Comparison of ENCODE assay signal across 8 mouse cellular contexts in genomic region chr12:57196608-57197362, GRCm38 (mm10). TPM values are rescaled to one million over a fixed set of nuclear protein-coding genes. Genes with fewer than 3 reads are reported as not detected.
DNase-seq lines count a peak whose midpoint lies in the region; ATAC-seq and TF ChIP-seq lines count a peak whose summit lies in the region.

No protein-coding gene starts in this region.

- peak overlapping the region; percentile 49 for H3K4me3 ChIP-seq in forebrain, embryonic 13.5 days
- peak overlapping the region; percentile 52 for H3K4me3 ChIP-seq in limb, embryonic 12.5 days (replicated peaks)
- peak overlapping the region; percentile 50 for H3K4me3 ChIP-seq in midbrain, embryonic 12.5 days
- peak overlapping the region; percentile 48 for H3K4me3 ChIP-seq in stomach, postnatal 0 days (ENCODE audit: low read depth, low read length)

- peaks cover 14% of the 10 kb centered on the region for H3K4me1 ChIP-seq in forebrain, embryonic 13.5 days
- no peaks in the 10 kb centered on the region; the same call in 1 of the 2 replicates for H3K4me1 ChIP-seq in limb, embryonic 12.5 days (replicated peaks)
- H3K4me1 ChIP-seq in midbrain, embryonic 12.5 days = peaks cover 12% of the 10 kb centered on the region; the same call in 1 of the 2 replicates
- no peaks in the 10 kb centered on the region for H3K4me1 ChIP-seq in stomach, postnatal 0 days (replicated peaks; ENCODE audit: control insufficient read depth, insufficient read depth)

- peak overlapping the region; percentile 61 for H3K9ac ChIP-seq in forebrain, embryonic 13.5 days
- peak overlapping the region; percentile 61 for H3K9ac ChIP-seq in limb, embryonic 12.5 days (replicated peaks)
- peak overlapping the region; percentile 51 for H3K9ac ChIP-seq in midbrain, embryonic 12.5 days (replicated peaks)
- peak overlapping the region; percentile 60 for H3K9ac ChIP-seq in stomach, postnatal 0 days (ENCODE audit: low read length)

- no peak for DNase-seq in cerebellum, adult 8-10 months
- DNase-seq in adrenal gland, postnatal 36 days = peak; percentile 49 to 52
- DNase-seq in stomach, postnatal 0 days (ENCODE audit: low spot score) = peak; percentile 53

- H3K36me3 ChIP-seq in forebrain, embryonic 13.5 days (ENCODE audit: poor library complexity, severe bottlenecking) = no peaks in the 10 kb centered on the region
- no peaks in the 10 kb centered on the region for H3K36me3 ChIP-seq in limb, embryonic 12.5 days
- H3K36me3 ChIP-seq in midbrain, embryonic 12.5 days = no peaks in the 10 kb centered on the region
- no peaks in the 10 kb centered on the region for H3K36me3 ChIP-seq in stomach, postnatal 0 days (ENCODE audit: control insufficient read depth, insufficient read depth, low read length)

- TF ChIP-seq EP300 in stomach, postnatal 0 days (optimal IDR thresholded peaks at IDR 0.05) = no peak

- no peaks in the 10 kb centered on the region for H3K9me3 ChIP-seq in forebrain, embryonic 13.5 days (replicated peaks)
- no peaks in the 10 kb centered on the region for H3K9me3 ChIP-seq in limb, embryonic 12.5 days
- no peaks in the 10 kb centered on the region for H3K9me3 ChIP-seq in midbrain, embryonic 12.5 days
- H3K9me3 ChIP-seq in stomach, postnatal 0 days (ENCODE audit: control insufficient read depth, low read length) = no peaks in the 10 kb centered on the region

- TF ChIP-seq CTCF in stomach, postnatal 0 days (IDR thresholded peaks at IDR 0.05; ENCODE audit: low read depth) = no peak

- peak overlapping the region; percentile 81 for H3K4me2 ChIP-seq in forebrain, embryonic 13.5 days
- peak overlapping the region; percentile 79 for H3K4me2 ChIP-seq in limb, embryonic 12.5 days
- peak overlapping the region; percentile 82 for H3K4me2 ChIP-seq in midbrain, embryonic 12.5 days (replicated peaks)
- H3K4me2 ChIP-seq in stomach, postnatal 0 days (replicated peaks; ENCODE audit: low read depth) = peak overlapping the region; percentile 96

- ATAC-seq in cerebellum, adult (ENCODE audit: insufficient number of reproducible peaks, low FRiP score, low TSS enrichment) = 0 out of 2 replicates have a peak, but pooled peaks have one; percentile 49
- ATAC-seq in forebrain, embryonic 13.5 days = peak; percentile 57
- peak; percentile 53 to 60 for ATAC-seq in hematopoietic stem cell, adult 5-6 weeks (replicated peaks in 1 of 2; ENCODE audit: insufficient read depth in 1 of 2, low FRiP score in 2 of 2, low TSS enrichment in 1 of 2, low read depth in 1 of 2, poor library complexity in 2 of 2, severe bottlenecking in 2 of 2)
- ATAC-seq in limb, embryonic 12.5 days (ENCODE audit: insufficient number of reproducible peaks, insufficient read depth, low FRiP score, low TSS enrichment, low read depth) = peak; percentile 52; the same call in 1 of the 2 replicates
- ATAC-seq in midbrain, embryonic 12.5 days (ENCODE audit: low FRiP score, low read depth) = peak; percentile 73
- ATAC-seq in stomach, postnatal 0 days (ENCODE audit: low FRiP score, low TSS enrichment) = peak; percentile 63

- peaks cover 17% of the 10 kb centered on the region for H3K27me3 ChIP-seq in forebrain, embryonic 13.5 days
- peaks cover 34% of the 10 kb centered on the region for H3K27me3 ChIP-seq in limb, embryonic 12.5 days
- peaks cover 18% of the 10 kb centered on the region for H3K27me3 ChIP-seq in midbrain, embryonic 12.5 days
- no peaks in the 10 kb centered on the region for H3K27me3 ChIP-seq in stomach, postnatal 0 days (ENCODE audit: control insufficient read depth, insufficient read depth, low read length)

- 1% methylated on average over 51 of the region's 59 CpGs for WGBS in forebrain, embryonic 13.5 days
- WGBS in limb, embryonic 12.5 days = under 1% methylated on average over 48 of the region's 59 CpGs
- under 1% methylated on average over 59 of the region's 59 CpGs for WGBS in midbrain, embryonic 12.5 days
- 3% methylated on average over 59 of the region's 59 CpGs for WGBS in stomach, postnatal 0 days

- no peak overlapping the region for H3K27ac ChIP-seq in forebrain, embryonic 13.5 days
- no peak overlapping the region for H3K27ac ChIP-seq in limb, embryonic 12.5 days
- H3K27ac ChIP-seq in midbrain, embryonic 12.5 days (replicated peaks) = peak overlapping the region; percentile 39
- no peak overlapping the region for H3K27ac ChIP-seq in stomach, postnatal 0 days (replicated peaks)

RNA-seq across cellular contexts. Expression of gene Slc25a21, which starts 0.5 kb away (rescaled TPM):
- total RNA-seq in adrenal gland, postnatal 36 days (2021) = under 1 TPM; 0.26 to 0.69 TPM
- 0.31 and 0.42 TPM in 2 replicates for polyA plus RNA-seq in forebrain, embryonic 13.5 days (2015; fragmentation: Nextera tagmentation; extraction: Ambion mirVana)
- 3.9 and 8.9 TPM in 2 replicates for total RNA-seq in hematopoietic stem cell, adult 5-6 weeks (2017)
- polyA plus RNA-seq in limb, embryonic 12.5 days (2016; fragmentation: Nextera tagmentation; extraction: Ambion mirVana) = 1.1 and 1.3 TPM in 2 replicates
- polyA plus RNA-seq in midbrain, embryonic 12.5 days (2016; fragmentation: Nextera tagmentation; extraction: Ambion mirVana) = 0.59 and 0.92 TPM in 2 replicates
- 1.2 TPM in 2 replicates for polyA plus RNA-seq in stomach, postnatal 0 days (2015; fragmentation: Nextera tagmentation; extraction: Ambion mirVana)

RNA-seq across cellular contexts. Expression of gene Prps1l3, which starts 33.4 kb away (rescaled TPM):
- total RNA-seq in adrenal gland, postnatal 36 days (2021) = 10 to 100 TPM; 33.9 to 39.0 TPM
- polyA plus RNA-seq in forebrain, embryonic 13.5 days (2015; fragmentation: Nextera tagmentation; extraction: Ambion mirVana) = 51.7 and 56.0 TPM in 2 replicates
- 93.7 and 111 TPM in 2 replicates for total RNA-seq in hematopoietic stem cell, adult 5-6 weeks (2017)
- polyA plus RNA-seq in limb, embryonic 12.5 days (2016; fragmentation: Nextera tagmentation; extraction: Ambion mirVana) = 77.3 and 78.1 TPM in 2 replicates
- 58.0 and 58.2 TPM in 2 replicates for polyA plus RNA-seq in midbrain, embryonic 12.5 days (2016; fragmentation: Nextera tagmentation; extraction: Ambion mirVana)
- 24.0 TPM in 2 replicates for polyA plus RNA-seq in stomach, postnatal 0 days (2015; fragmentation: Nextera tagmentation; extraction: Ambion mirVana)

RNA-seq across cellular contexts. Expression of gene Mipol1, which starts 33.4 kb away (rescaled TPM):
- total RNA-seq in adrenal gland, postnatal 36 days (2021) = 10 to 100 TPM; 10.3 to 13.3 TPM
- polyA plus RNA-seq in forebrain, embryonic 13.5 days (2015; fragmentation: Nextera tagmentation; extraction: Ambion mirVana) = 6.1 and 7.6 TPM in 2 replicates
- total RNA-seq in hematopoietic stem cell, adult 5-6 weeks (2017) = 18.7 and 28.4 TPM in 2 replicates
- polyA plus RNA-seq in limb, embryonic 12.5 days (2016; fragmentation: Nextera tagmentation; extraction: Ambion mirVana) = 8.9 and 9.6 TPM in 2 replicates
- 7.6 and 7.9 TPM in 2 replicates for polyA plus RNA-seq in midbrain, embryonic 12.5 days (2016; fragmentation: Nextera tagmentation; extraction: Ambion mirVana)
- polyA plus RNA-seq in stomach, postnatal 0 days (2015; fragmentation: Nextera tagmentation; extraction: Ambion mirVana) = 5.9 and 6.3 TPM in 2 replicates
